Mouse (Mus musculus): ENCODE results near the gene Erv3. TPM values are rescaled to one million over a fixed set of nuclear protein-coding genes. Genes with fewer than 3 reads are reported as not detected.

The Erv3 gene
- polyA plus RNA-seq, 1 experiment from 2014 or later: not detected

Other genes starting within 250 kb of the Erv3 start
- 73.8 and 82.2 TPM in 2 replicates for gene Prnp, start 50.2 kb upstream of the Erv3 start, polyA plus RNA-seq (2015; fragmentation: Nextera tagmentation; extraction: Ambion mirVana)
- gene Prn, start 50.2 kb upstream of the Erv3 start, polyA plus RNA-seq (2015; fragmentation: Nextera tagmentation; extraction: Ambion mirVana): not detected in 2 replicates
- 40.6 and 47.4 TPM in 2 replicates for gene Prnd, start 91.1 kb upstream of the Erv3 start, polyA plus RNA-seq (2015; fragmentation: Nextera tagmentation; extraction: Ambion mirVana)
- gene Rassf2, start 170.5 kb upstream of the Erv3 start, polyA plus RNA-seq (2015; fragmentation: Nextera tagmentation; extraction: Ambion mirVana): 10.9 and 11.7 TPM in 2 replicates

All from stomach, embryonic 15.5 days (tissue).